Mouse (Mus musculus) limb, embryonic 14.5 days (tissue): ENCODE data around the gene Mtmr3. TPM values are rescaled to one million over a fixed set of nuclear protein-coding genes. Genes with fewer than 3 reads are reported as not detected.

Experiments
- ATAC-seq: fragments of 200-750 bp; cut with Nextera tagmentation; 2 replicates; pipeline ENCODE4 v1.8.0; 2017; ENCODE audit warnings: low read depth, moderate number of reproducible peaks, moderate TSS enrichment; ENCODE audit not compliant: low FRiP score
- DNase-seq: peaks from one replicate; pipeline ENCODE4 v3.0.0-alpha.2; 2015; ENCODE audit warnings: low spot score
- H3K27ac ChIP-seq: fragments of 300-500 bp; sonication (generic); replicated peaks from 2 replicates; pipeline ENCODE4 v1.5.1; 2014; ENCODE audit warnings: low read depth, mild to moderate bottlenecking, low read length, moderate library complexity, mixed read lengths
- H3K27me3 ChIP-seq: fragments of 300-500 bp; sonication (generic); 2 replicates; pipeline ENCODE4 v1.6.1; 2014; ENCODE audit warnings: low read length, mixed read lengths; ENCODE audit not compliant: control insufficient read depth, insufficient read depth
- H3K36me3 ChIP-seq: fragments of 300-500 bp; sonication (generic); 2 replicates; pipeline ENCODE4 v1.6.1; 2014; ENCODE audit warnings: mild to moderate bottlenecking, low read length, moderate library complexity, mixed read lengths; ENCODE audit not compliant: control insufficient read depth, insufficient read depth
- H3K4me1 ChIP-seq: fragments of 300-500 bp; sonication (generic); 2 replicates; pipeline ENCODE4 v1.6.1; 2014; ENCODE audit warnings: antibody characterized with exemption, low read length, mixed read lengths; ENCODE audit not compliant: control insufficient read depth, insufficient read depth
- H3K4me2 ChIP-seq: fragments of 300-500 bp; sonication (generic); replicated peaks from 2 replicates; pipeline ENCODE4 v1.6.1; 2014; ENCODE audit warnings: low read depth, mild to moderate bottlenecking, low read length, moderate library complexity; ENCODE audit not compliant: severe bottlenecking
- H3K4me3 ChIP-seq: fragments of 300-500 bp; sonication (generic); replicated peaks from 2 replicates; pipeline ENCODE4 v1.5.1; 2014; ENCODE audit warnings: low read length
- H3K9ac ChIP-seq: fragments of 300-500 bp; sonication (generic); 2 replicates; pipeline ENCODE4 v1.6.1; 2014; ENCODE audit warnings: mild to moderate bottlenecking, low read depth, low read length, moderate library complexity; ENCODE audit not compliant: severe bottlenecking
- H3K9me3 ChIP-seq: fragments of 300-500 bp; sonication (generic); 2 replicates; pipeline ENCODE4 v1.6.1; 2016; ENCODE audit warnings: low read length; ENCODE audit not compliant: control insufficient read depth
- POLR2A ChIP-seq: fragments of 200-500 bp; IDR thresholded peaks from 2 replicates; pipeline ENCODE4 v1.8.0; 2012; ENCODE audit warnings: inconsistent platforms, mild to moderate bottlenecking, moderate library complexity, borderline replicate concordance; ENCODE audit not compliant: insufficient read depth, insufficient read length; ENCODE audit errors: extremely low read depth
- WGBS: fragments of 180-500 bp; shearing (Covaris S2); extraction: QIAGEN DNeasy Blood & Tissue Kit; methylation state at CpG from one replicate; pipeline ENCODE4 v1.1.7; 2014; 5-methylcytosine and 5-hydroxymethylcytosine counted together
- polyA plus RNA-seq, 2 experiments: library from polyadenylated mRNA; depleted of rRNA in 1 of 2; stranded (reverse) in 1 of 2; unstranded in 1 of 2; fragments of >200 nt; fragmentation: Nextera tagmentation in 1 of 2; extraction: Ambion mirVana in 1 of 2; gene quantifications; 2 replicates each; pipeline versions ENCODE4 v1.2.1 to v1.2.3; 2012 to 2014

Gene Mtmr3
- polyA plus RNA-seq, 2 experiments: 29.4 to 33.9 TPM

DNA sequence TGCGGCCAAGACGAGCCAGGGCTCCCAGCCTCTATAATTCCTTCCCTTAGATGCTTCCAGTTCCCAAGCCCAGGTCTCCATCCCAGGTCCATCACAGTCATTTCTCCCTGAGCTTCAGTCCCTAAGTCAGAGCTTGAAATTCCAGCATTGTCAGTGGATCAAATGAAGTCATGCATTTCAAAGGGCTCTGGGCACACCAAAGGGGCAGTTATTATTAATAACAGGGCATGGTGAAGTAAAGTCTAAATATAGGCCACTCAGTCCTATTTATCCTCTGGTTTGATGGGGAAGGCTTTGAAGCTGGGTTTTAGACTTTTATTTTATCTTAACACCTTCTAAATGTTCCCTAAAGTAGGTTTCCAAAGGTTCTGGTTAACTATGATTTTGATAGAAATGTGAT, 17.2 kb upstream of the Mtmr3 start:
- Histone ChIP-seq H3K4me3 (no peak overlapping the region), H3K27ac (no peak overlapping the region), H3K4me1 (peaks cover 7% of the 10 kb centered on the region; the same call in 1 of the 2 replicates), H3K27me3 (no peaks in the 10 kb centered on the region), H3K36me3 (no peaks in the 10 kb centered on the region), H3K9me3 (no peaks in the 10 kb centered on the region), H3K4me2 (no peak overlapping the region), H3K9ac (no peak overlapping the region)
- no peak for DNase-seq
- 65% methylated on average over 2 of the region's 2 CpGs for WGBS
- no peak for TF ChIP-seq POLR2A
- ATAC-seq: no peak

- Histone ChIP-seq H3K9ac (no peak overlapping the region), H3K4me1 (peaks cover 8% of the 10 kb centered on the region), H3K9me3 (no peaks in the 10 kb centered on the region), H3K27ac (no peak overlapping the region), H3K4me3 (no peak overlapping the region), H3K27me3 (no peaks in the 10 kb centered on the region), H3K36me3 (no peaks in the 10 kb centered on the region), H3K4me2 (no peak overlapping the region)
- DNase-seq: no peak
- TF ChIP-seq POLR2A: no peak
- ATAC-seq: no peak
- WGBS: 58% methylated on average over 1 of the region's 1 CpGs
Measured at GRCm38 (mm10) chr11:4606541-4606940, 11.9 kb upstream of the Mtmr3 start.

DNA sequence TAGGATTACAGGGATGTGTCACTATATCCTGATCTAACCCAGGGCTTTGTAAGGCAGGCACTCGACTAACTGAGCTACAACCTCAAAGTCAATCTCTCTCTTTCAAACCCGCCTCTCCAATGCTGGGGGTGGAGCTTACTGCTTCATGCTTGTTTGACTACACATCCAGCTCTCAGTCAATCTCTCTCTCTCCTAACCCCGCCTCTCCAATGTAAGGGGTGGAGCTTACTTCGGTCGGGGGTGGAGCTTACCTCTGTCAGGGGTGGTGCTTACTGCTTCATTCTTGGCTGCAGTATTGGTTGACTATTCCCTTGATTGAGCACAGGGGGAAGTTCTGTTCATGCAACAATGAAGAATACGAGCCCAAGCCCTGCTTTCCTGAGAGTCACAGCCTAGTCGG, 10.8 kb upstream of the Mtmr3 start:
- Histone ChIP-seq H3K9me3 (no peaks in the 10 kb centered on the region), H3K36me3 (no peaks in the 10 kb centered on the region), H3K9ac (no peak overlapping the region), H3K27me3 (no peaks in the 10 kb centered on the region), H3K4me2 (no peak overlapping the region), H3K27ac (no peak overlapping the region), H3K4me3 (no peak overlapping the region), H3K4me1 (peaks cover 8% of the 10 kb centered on the region; the same call in 1 of the 2 replicates)
- DNase-seq: no peak
- no peak for ATAC-seq
- TF ChIP-seq POLR2A: no peak
- 53% methylated on average over 7 of the region's 7 CpGs for WGBS

- Histone ChIP-seq H3K9ac (no peak overlapping the region), H3K4me2 (no peak overlapping the region), H3K36me3 (no peaks in the 10 kb centered on the region), H3K9me3 (no peaks in the 10 kb centered on the region), H3K4me3 (no peak overlapping the region), H3K4me1 (peaks cover 8% of the 10 kb centered on the region; the same call in 1 of the 2 replicates), H3K27ac (no peak overlapping the region), H3K27me3 (no peaks in the 10 kb centered on the region)
- ATAC-seq (no peak), DNase-seq (no peak)
- no peak for TF ChIP-seq POLR2A
- whole genome bisulfite sequencing: 11% methylated on average over 6 of the region's 6 CpGs
Measured at GRCm38 (mm10) chr11:4604441-4604840, 9.8 kb upstream of the Mtmr3 start.

DNA sequence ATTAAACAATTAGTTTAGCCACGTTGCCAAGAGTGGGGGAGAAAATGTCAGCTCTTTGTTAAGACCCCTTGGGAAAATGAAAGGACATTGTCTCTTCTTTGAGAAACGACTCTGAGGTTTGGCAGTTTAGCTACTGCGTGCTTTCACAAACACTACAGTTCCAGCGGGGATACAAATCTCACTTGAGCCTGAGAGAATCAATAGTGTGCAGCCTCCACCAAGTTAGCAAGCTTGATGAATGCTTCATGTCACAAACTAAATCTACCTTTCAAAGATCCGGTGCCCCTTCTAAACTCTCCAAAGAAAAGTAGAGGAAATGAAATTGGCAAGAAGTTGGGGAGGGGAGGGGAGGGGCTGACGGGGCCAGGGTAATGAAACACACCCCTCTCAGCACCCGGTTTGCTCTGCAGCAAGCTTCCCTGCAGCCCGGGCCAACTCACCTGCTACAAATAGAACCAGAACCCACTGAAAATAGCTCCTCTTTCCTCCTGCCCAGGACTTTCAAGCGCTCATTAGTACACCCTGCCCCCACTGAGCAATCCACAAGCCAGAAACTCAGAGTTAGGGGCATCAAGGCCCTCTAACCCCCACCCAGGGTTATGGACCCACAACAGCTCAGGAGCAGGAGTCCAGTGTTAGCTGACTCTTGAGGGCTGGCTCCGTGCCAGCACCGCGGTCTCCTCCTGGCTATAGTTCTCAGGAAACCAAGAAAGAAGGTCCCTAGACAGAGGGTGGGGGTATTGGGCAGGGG, 8.2 kb upstream of the Mtmr3 start:
- H3K4me2 ChIP-seq: peak overlapping the region; percentile 21; the same call in 1 of the 2 replicates

More for the DNA sequence above, 8.2 kb upstream of the Mtmr3 start:
- Histone ChIP-seq H3K4me1 (peaks cover 8% of the 10 kb centered on the region; the same call in 1 of the 2 replicates), H3K9me3 (no peaks in the 10 kb centered on the region), H3K27ac (no peak overlapping the region; the same call in 1 of the 2 replicates), H3K9ac (no peak overlapping the region), H3K36me3 (no peaks in the 10 kb centered on the region), H3K4me3 (no peak overlapping the region), H3K27me3 (no peaks in the 10 kb centered on the region)
- no peak for DNase-seq
- ATAC-seq: no peak
- TF ChIP-seq POLR2A: no peak
- WGBS: 30% methylated on average over 12 of the region's 12 CpGs
